Mouse (Mus musculus) midbrain, postnatal 0 days (tissue): Measurements from ENCODE around the gene Mboat1. TPM values are rescaled to one million over a fixed set of nuclear protein-coding genes. Genes with fewer than 3 reads are reported as not detected.

Source experiments
- ATAC-seq: fragments of 200-750 bp; cut with Nextera tagmentation; 2 replicates; pipeline ENCODE4 v1.8.0; 2017; ENCODE audit warnings: moderate number of reproducible peaks, mild to moderate bottlenecking, moderate TSS enrichment, moderate library complexity; ENCODE audit not compliant: low FRiP score
- DNase-seq: peaks from one replicate; pipeline ENCODE4 v3.0.0-alpha.2; 2015; ENCODE audit warnings: low spot score
- H3K27ac ChIP-seq: fragments of 300-500 bp; sonication (generic); 2 replicates; pipeline ENCODE4 v1.5.1; 2014; ENCODE audit warnings: low read depth, mild to moderate bottlenecking, low read length, mixed read lengths
- H3K27me3 ChIP-seq: fragments of 300-500 bp; sonication (generic); 2 replicates; pipeline ENCODE4 v1.6.1; 2014; ENCODE audit warnings: low read length, control low read depth, mixed read lengths; ENCODE audit not compliant: insufficient read depth
- H3K36me3 ChIP-seq: fragments of 300-500 bp; sonication (generic); 2 replicates; pipeline ENCODE4 v1.6.1; 2014; ENCODE audit warnings: low read length, control low read depth, mixed read lengths; ENCODE audit not compliant: insufficient read depth
- H3K4me1 ChIP-seq: fragments of 300-500 bp; sonication (generic); 2 replicates; pipeline ENCODE4 v1.6.1; 2014; ENCODE audit warnings: mild to moderate bottlenecking, control low read depth, antibody characterized with exemption, low read length, mixed read lengths; ENCODE audit not compliant: insufficient read depth
- H3K4me2 ChIP-seq: fragments of 300-500 bp; sonication (generic); 2 replicates; pipeline ENCODE4 v1.6.1; 2014; ENCODE audit warnings: low read depth, mild to moderate bottlenecking, low read length, mixed read lengths; ENCODE audit not compliant: poor library complexity, severe bottlenecking
- H3K4me3 ChIP-seq: fragments of 300-500 bp; sonication (generic); 2 replicates; pipeline ENCODE4 v1.5.1; 2014; ENCODE audit warnings: low read depth, mild to moderate bottlenecking, low read length, moderate library complexity
- H3K9ac ChIP-seq: fragments of 300-500 bp; sonication (generic); replicated peaks from 2 replicates; pipeline ENCODE4 v1.6.1; 2014; ENCODE audit warnings: mild to moderate bottlenecking, low read length, moderate library complexity, mixed read lengths; ENCODE audit not compliant: poor library complexity, severe bottlenecking
- H3K9me3 ChIP-seq: fragments of 300-500 bp; sonication (generic); 2 replicates; pipeline ENCODE4 v1.6.1; 2016; ENCODE audit warnings: low read length, control low read depth
- CTCF ChIP-seq: IDR thresholded peaks from 2 replicates; pipeline ENCODE4 v1.5.1; 2016; ENCODE audit warnings: antibody characterized with exemption, mild to moderate bottlenecking
- WGBS: fragments of 180-500 bp; shearing (Covaris S2); extraction: QIAGEN DNeasy Blood & Tissue Kit; methylation state at CpG from one replicate; pipeline ENCODE4 v1.1.7; 2014; 5-methylcytosine and 5-hydroxymethylcytosine counted together
- polyA plus RNA-seq: library from polyadenylated mRNA; unstranded; fragments of >200 nt; fragmentation: Nextera tagmentation; extraction: Ambion mirVana; gene quantifications from 2 replicates; pipeline ENCODE4 v1.2.1, GENCODE M21; 2015
- total RNA-seq: library from RNA; depleted of rRNA; stranded (reverse); fragments of >200 nt; gene quantifications from 2 replicates; pipeline ENCODE4 v1.2.3, GENCODE M21; 2014

Gene Mboat1
- total and polyA plus RNA-seq, 2 experiments from 2014 or later, result 1.4 to 1.7 TPM

DNA sequence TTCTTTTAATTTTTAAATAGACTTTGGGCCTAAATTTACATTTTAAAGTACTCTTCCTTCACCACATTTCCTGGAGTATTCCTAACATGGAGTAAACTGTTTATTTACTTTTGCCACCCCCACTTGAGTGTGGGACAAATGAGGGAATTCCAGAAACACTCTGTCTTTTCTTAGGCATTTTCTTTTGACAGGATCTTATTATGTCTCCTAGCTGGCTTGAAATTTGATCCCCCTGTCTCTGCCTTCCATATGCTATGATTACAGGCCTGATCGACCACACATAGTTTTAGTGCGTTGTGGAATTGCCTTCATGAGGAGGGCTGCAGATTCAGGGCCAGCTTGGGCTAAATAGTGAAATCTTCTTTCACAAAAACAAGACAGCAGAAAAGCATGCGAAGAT lies 85.0 kb downstream of the Mboat1 start:
- Histone ChIP-seq H3K36me3 (no peaks in the 10 kb centered on the region), H3K4me3 (no peak overlapping the region), H3K9me3 (no peaks in the 10 kb centered on the region), H3K27me3 (no peaks in the 10 kb centered on the region), H3K9ac (no peak overlapping the region), H3K27ac (no peak overlapping the region), H3K4me2 (no peak overlapping the region), H3K4me1 (no peaks in the 10 kb centered on the region)
- 54% methylated on average over 3 of the region's 3 CpGs for WGBS
- ATAC-seq (no peak), DNase-seq (no peak)
- TF ChIP-seq CTCF, result no peak

DNA sequence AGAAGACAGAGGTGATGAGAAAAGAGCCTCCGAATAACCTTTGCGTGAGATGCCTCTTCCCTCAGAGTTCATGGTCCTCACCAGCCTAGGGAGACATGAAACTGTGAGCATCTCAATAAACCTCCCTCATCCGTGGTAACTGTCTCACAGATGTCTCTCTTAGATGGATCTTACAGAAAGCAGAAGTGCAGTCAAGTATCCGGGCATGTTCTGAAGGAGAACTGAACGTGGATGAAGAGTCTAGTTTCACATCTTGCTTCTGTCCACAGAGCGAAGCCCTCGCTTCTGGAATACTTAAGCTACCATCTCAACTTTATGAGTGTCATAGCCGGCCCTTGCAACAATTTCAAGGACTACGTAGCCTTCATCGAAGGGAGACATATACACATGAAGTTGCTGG lies 87.8 kb downstream of the Mboat1 start:
- Histone ChIP-seq H3K36me3 (no peaks in the 10 kb centered on the region), H3K4me1 (no peaks in the 10 kb centered on the region), H3K27ac (no peak overlapping the region), H3K9me3 (no peaks in the 10 kb centered on the region), H3K4me3 (no peak overlapping the region), H3K4me2 (no peak overlapping the region), H3K9ac (no peak overlapping the region), H3K27me3 (no peaks in the 10 kb centered on the region)
- 94% methylated on average over 10 of the region's 10 CpGs for WGBS
- TF ChIP-seq CTCF, result no peak
- ATAC-seq (no peak), DNase-seq (no peak)

DNA sequence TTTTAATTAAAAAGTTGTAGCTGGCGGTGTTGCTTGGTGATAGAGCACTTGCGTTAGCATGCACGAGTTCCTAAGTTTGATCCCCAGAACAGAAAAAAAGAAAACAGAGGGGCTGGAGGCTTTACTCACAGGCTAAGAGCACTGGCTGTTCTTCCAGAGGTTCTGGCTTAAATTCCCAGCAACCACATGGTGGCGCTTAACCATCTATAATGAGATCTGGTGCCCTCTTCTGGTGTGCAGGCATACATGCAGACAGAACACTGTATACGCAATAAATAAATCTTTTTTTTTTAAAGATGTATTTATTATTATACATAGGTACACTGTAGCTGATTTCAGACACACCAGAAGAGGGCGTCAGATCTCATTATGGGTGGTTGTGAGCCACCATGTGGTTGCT lies 88.4 kb downstream of the Mboat1 start:
- WGBS, result 92% methylated on average over 6 of the region's 6 CpGs
- no peak overlapping the region for H3K4me2 ChIP-seq
- DNase-seq (no peak), ATAC-seq (no peak)
- H3K4me1 ChIP-seq, result no peaks in the 10 kb centered on the region
- no peak overlapping the region for H3K27ac ChIP-seq
- no peaks in the 10 kb centered on the region for H3K9me3 ChIP-seq
- TF ChIP-seq CTCF, result peak; percentile 25; the same call in 1 of the 2 replicates
- H3K4me3 ChIP-seq, result no peak overlapping the region
- no peaks in the 10 kb centered on the region for H3K36me3 ChIP-seq
- H3K27me3 ChIP-seq, result no peaks in the 10 kb centered on the region
- no peak overlapping the region for H3K9ac ChIP-seq

- no peak for TF ChIP-seq CTCF
- 84% methylated on average over 5 of the region's 5 CpGs for WGBS
- H3K9me3 ChIP-seq, result no peaks in the 10 kb centered on the region
- H3K4me2 ChIP-seq, result no peak overlapping the region
- H3K4me1 ChIP-seq, result no peaks in the 10 kb centered on the region
- H3K9ac ChIP-seq, result no peak overlapping the region
- no peak overlapping the region for H3K27ac ChIP-seq
- DNase-seq (no peak), ATAC-seq (no peak)
- no peaks in the 10 kb centered on the region for H3K27me3 ChIP-seq
- no peak overlapping the region for H3K4me3 ChIP-seq
- H3K36me3 ChIP-seq, result no peaks in the 10 kb centered on the region
Measured at GRCm38 (mm10) chr13:30228762-30229161, 92.5 kb downstream of the Mboat1 start.

- H3K27me3 ChIP-seq, result no peaks in the 10 kb centered on the region
- no peak overlapping the region for H3K9ac ChIP-seq
- H3K36me3 ChIP-seq, result no peaks in the 10 kb centered on the region
- no peak for DNase-seq
- no peaks in the 10 kb centered on the region for H3K4me1 ChIP-seq
- H3K4me3 ChIP-seq, result no peak overlapping the region
- H3K27ac ChIP-seq, result no peak overlapping the region
- 94% methylated on average over 9 of the region's 9 CpGs for WGBS
- H3K9me3 ChIP-seq, result no peaks in the 10 kb centered on the region
- no peak for ATAC-seq
- TF ChIP-seq CTCF, result no peak
- no peak overlapping the region for H3K4me2 ChIP-seq
Measured at GRCm38 (mm10) chr13:30229625-30230139, 93.4 kb downstream of the Mboat1 start.

DNA sequence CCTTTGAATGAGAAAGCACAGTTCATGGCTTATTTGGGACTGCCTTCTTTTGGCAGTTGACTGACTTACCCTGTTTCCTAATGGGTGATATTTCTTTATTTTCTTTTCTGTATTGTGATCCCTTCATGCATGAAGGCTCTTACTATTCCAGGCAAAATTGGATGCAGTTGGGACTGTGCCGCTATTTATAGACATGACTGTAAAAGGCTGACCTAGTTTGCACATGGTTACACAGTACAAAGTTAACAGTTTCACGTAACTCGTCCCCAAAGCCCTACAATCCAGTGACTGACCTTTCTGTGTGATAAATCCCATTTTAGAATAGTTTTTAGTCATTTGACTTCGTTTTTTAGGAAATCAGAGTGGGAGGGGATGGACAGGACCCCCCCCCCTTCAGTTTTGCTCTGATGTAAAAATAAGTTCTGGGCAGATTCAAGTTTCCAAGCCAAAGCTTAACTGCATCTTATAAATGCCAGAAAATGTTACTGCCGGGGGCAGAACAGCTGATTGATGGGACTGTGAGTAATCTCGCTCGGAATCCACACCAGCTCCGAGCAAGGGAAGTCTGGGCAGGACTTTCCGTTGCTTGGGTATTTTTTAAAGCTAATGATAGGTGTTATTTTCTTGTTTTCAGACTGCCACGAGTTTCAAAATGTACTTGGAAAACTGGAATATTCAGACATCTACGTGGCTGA lies 98.9 kb downstream of the Mboat1 start:
- Histone ChIP-seq H3K27ac (peak overlapping the region; percentile 44; the same call in 1 of the 2 replicates), H3K27me3 (no peaks in the 10 kb centered on the region), H3K4me3 (no peak overlapping the region), H3K4me2 (no peak overlapping the region), H3K36me3 (no peaks in the 10 kb centered on the region), H3K9me3 (no peaks in the 10 kb centered on the region), H3K9ac (no peak overlapping the region), H3K4me1 (no peaks in the 10 kb centered on the region)
- DNase-seq (peak; percentile 73), ATAC-seq (peak; percentile 88)
- WGBS, result 67% methylated on average over 11 of the region's 11 CpGs
- TF ChIP-seq CTCF, result no peak
